Mouse (Mus musculus) layer of hippocampus, postnatal 36 days (tissue): Measurements from ENCODE around the gene Unk. TPM values are rescaled to one million over a fixed set of nuclear protein-coding genes. Genes with fewer than 3 reads are reported as not detected.

Source experiments
- DNase-seq, 2 experiments: peaks; one replicate each; pipeline ENCODE4 v3.0.0; 2022
- total RNA-seq, 2 experiments: library from RNA; stranded (reverse); gene quantifications; 2 replicates each; pipeline ENCODE4 v1.2.3; 2021

Gene Unk
- total RNA-seq, 2 experiments from 2014 or later = 19.4 to 21.9 TPM

- DNase-seq = peak in 1 of 2 experiments; percentile 57
Observed at GRCm38 (mm10) chr11:116063562-116063961, 33.4 kb downstream of the Unk start.

DNA sequence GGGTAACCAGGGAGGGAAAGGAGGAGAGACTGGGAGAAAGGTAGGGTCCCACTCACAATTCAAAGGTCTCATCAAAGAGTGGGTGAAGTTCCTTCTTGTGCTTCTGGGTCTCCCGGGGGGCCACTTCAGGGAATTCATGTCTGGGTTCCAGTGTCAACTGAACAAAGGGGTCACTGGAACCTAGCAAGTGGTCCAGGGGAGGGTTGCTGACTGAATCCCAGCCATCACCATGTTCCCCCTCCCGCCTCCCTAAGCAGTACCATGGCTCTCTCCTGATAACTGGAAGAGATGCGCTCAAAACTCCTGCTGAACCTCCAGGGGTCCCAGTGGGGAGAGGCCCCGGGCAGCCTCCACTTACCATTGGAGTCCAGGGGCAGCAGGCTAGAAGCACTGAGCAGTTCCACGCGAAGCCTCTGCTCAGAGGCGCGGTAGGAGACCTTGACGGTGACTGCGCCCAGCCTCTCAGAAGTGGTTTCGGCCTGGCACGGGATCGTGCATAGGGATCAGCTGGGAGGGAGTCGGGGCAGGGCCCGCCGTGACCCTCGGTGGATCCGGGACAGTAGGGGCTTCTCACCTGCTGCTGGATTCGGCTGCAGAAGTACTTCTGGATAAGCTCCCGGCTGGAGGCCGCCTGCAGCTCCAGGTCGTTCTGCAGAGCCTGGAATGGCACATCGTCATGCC lies 34.2 kb downstream of the Unk start:
- no peak for DNase-seq

DNA sequence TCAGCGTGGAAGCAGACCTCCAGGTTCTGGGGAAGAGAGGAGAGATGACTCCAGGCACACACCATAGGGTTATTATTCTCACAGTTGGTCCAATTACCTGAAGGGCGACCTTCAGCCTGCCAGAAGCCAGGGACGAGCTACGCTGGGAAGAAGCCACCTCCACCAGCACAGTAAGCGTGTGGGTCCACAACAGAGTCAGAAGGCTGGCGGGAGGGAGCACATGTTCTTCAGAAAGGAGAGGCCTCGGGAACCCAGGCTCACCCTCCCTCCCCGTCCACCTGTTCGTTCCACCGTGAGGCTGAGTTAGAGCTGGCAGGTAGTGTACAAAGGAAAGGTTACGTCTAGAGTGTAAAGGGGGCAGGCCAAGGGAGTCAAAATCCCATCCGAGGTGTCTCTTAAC lies 35.2 kb downstream of the Unk start:
- DNase-seq = no peak

GRCm38 (mm10) chr11:116071510-116071909 lies 41.4 kb downstream of the Unk start:
- DNase-seq = no peak

- no peak for DNase-seq
Observed at GRCm38 (mm10) chr11:116072608-116073007, 42.5 kb downstream of the Unk start.

- no peak for DNase-seq
Observed at GRCm38 (mm10) chr11:116074436-116074991, 44.4 kb downstream of the Unk start.

GRCm38 (mm10) chr11:116075539-116076265 lies 45.6 kb downstream of the Unk start:
- no peak for DNase-seq

DNA sequence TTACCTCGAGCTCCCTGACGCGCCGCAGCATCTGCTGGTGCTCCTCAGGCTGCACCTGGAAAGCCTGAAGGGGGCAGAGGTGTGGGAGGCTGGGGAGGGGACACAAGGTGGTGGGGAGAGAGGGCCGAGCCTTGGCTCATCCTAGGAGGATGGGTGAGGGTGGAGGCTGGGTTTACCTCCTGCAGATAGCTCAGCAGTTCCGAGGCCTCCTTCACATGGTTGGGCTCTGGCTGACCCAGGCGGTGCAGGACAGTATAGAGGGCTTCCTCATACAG lies 46.1 kb downstream of the Unk start:
- DNase-seq = no peak

GRCm38 (mm10) chr11:116076836-116077235 lies 46.7 kb downstream of the Unk start:
- no peak for DNase-seq

DNA sequence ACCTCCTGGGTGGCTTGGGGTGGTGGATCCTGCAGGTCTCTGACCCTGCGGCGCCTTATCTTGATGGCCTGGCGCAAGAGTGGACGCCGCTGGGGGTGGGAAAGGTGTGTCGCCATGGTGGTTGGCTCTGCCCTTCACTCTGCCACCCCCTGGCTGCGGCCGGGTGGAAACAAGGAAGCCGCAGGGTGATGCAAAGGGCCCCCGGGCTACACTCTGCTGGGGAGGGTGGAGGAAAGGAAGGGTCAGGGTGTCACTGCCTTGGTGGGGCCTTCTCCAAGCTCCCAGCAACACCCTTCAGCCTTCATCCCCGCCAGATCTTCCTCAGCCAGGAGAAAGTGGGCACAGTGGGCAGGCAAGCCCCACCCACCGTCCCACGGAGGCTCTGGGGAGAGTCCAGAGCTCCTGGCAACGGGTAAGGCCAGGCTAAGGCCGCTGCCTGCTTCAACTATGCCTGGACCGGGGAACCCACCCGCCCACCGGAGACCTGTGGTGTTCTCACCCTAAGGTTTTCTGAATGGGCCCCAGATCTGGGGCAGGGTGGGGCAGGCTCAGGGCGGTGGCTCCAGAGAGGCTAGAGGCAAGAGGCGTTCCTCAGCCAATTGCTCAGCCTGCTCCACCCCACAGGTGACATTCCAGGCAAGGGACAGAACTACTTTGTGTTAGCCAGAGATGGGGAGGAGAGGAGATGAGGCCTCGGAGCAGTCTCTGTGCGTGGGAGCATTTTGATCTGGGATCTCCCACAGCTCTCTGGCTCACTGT lies 47.5 kb downstream of the Unk start, which contains the start of gene Unc13d:
Unc13d (minus strand) TSS at position 516 of the 759 bp plus-strand sequence.
- no peak for DNase-seq

DNA sequence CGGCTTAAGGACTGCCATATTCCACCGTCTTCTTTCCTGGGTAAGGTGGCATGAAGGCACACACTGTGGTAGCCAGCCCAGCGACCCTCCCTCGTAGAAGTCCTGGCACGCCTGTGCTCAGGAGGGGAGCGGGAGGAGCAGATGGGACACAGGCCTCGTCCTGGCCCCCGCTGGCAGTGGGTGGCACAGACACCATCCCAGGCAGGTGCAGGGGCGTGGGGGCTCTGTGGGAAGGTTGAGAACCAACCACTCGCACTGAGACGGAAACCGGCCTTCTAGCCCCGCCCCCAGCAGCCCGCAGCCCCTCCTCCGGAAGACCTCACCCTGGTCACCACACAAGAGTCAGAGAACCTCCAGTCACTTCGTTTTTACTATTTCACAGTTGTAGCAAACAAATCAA lies 48.1 kb downstream of the Unk start:
- DNase-seq = no peak

DNA sequence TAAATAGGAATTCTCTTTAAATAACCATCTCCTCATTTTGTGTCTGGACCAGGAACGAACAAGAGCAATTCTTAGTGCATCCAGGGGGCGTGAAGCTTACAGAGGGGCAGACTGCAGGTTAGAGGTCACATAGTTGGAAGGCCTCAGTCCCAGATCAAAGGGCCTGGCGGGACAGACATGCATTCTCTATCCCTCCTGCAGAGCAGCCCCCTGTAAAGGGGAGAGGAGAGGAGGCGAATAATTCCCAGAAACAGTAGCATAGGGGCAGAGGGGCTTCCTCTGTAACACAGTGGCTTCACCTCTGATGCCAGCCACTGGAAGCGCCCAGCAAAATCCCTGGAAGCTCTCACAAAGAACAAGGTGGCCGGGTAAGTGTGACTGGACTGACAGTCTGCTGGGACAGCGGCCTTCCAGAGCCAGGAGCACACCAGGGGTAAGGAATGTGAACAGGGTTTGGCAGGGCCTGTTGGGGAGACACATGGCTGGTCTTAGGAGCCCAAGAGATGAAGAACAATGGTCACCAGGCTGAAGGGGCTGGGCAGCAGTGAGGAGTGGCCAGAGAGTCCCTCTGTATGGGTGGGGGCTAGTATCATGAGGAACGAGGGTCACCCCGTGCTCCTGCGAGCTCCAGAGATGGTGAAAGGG lies 48.7 kb downstream of the Unk start:
- DNase-seq = no peak

DNA sequence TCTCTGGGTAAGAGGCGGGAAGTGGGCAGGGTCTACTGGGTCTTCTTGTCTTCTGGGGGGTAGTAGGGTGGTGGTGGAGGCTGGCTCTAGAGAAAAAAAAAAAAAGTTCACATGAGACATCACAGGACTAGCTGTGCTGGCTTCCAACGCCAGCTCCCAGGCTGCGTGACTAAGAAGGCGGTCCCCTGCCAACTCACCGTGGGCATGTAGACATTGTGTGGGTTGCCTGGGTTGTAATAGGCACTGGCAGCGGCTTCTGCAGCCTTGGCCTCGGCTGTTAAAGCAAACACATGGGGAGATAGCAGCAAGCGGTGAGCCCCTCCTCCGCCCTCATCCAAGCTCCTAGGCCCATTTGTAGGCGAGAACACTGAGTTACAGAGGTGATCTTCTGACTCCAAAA lies 49.4 kb downstream of the Unk start:
- peak; percentile 82 to 88 for DNase-seq

DNA sequence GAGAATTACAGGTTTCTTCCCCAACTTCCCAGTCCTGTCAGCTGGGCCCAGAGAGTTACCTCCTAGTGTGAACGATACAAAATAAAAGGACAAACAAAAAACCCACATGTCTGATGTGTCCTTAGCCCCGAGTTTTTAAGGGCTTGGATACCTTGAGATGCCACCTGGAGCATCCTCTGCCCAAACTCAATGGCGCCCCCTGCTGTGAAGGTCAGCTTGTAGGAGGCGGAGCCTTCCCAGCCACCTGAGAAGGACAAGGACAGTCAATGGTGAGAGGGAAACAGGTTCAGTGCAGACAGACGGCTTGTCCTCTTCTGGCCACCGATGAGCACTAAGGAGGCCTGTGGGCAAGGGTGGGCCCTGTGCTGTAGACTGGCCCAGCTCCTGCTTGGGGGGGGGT lies 51.0 kb downstream of the Unk start:
- no peak for DNase-seq

GRCm38 (mm10) chr11:116083096-116083672 lies 53.1 kb downstream of the Unk start:
- DNase-seq = no peak

- DNase-seq = no peak
Observed at GRCm38 (mm10) chr11:116084166-116084565, 54.0 kb downstream of the Unk start.

- DNase-seq = peak; percentile 97 to 98
Observed at GRCm38 (mm10) chr11:116086258-116087193, 56.4 kb downstream of the Unk start, which contains the start of gene Wbp2. TSS of gene Wbp2 (minus strand) at chr11:116086995.

GRCm38 (mm10) chr11:116087194-116088130 lies 57.3 kb downstream of the Unk start:
- peak; percentile 85 to 86 for DNase-seq

DNA sequence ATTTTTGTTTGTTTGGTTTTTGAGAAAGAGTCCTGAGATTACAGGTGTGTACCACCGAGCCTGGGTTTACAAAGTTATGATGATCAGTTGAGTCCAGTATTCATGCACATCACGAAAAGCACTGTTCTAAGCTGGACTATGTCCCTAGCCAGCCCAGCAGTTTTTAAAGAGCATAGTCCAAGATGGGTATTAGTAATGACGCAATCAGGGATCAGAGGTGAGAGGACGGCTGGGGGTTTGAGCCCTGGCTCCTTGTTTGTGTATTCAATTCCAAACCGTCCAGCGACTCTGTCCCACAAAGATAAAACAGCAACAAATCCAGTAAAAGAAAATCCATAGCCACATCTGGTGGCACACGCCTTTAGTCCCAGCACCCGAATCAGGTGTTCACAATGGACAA lies 58.1 kb downstream of the Unk start:
- DNase-seq = no peak
